Mouse (Mus musculus) small intestine, adult 2 months (tissue): ENCODE data around the gene Msln.

Source experiments
- CTCF ChIP-seq: fragments of 200-500 bp; IDR thresholded peaks from 2 replicates; pipeline ENCODE4 v1.5.1; 2012; ENCODE audit warnings: low read depth, mild to moderate bottlenecking, control low read depth, inconsistent platforms, low read length, moderate library complexity, mixed read lengths; ENCODE audit not compliant: insufficient replicate concordance, insufficient read length; ENCODE audit errors: extremely low read depth
- POLR2A ChIP-seq: fragments of 200-500 bp; IDR thresholded peaks from 2 replicates; pipeline ENCODE4 v1.6.1; 2012; ENCODE audit warnings: low read depth, mild to moderate bottlenecking, control low read depth, inconsistent platforms, low read length, moderate library complexity

- TF ChIP-seq POLR2A = no peak
- TF ChIP-seq CTCF = no peak
Measured at GRCm38 (mm10) chr17:25796951-25797369, 42.8 kb upstream of the Msln start, which contains the start of gene Metrn.
